In the genomic region with DNA sequence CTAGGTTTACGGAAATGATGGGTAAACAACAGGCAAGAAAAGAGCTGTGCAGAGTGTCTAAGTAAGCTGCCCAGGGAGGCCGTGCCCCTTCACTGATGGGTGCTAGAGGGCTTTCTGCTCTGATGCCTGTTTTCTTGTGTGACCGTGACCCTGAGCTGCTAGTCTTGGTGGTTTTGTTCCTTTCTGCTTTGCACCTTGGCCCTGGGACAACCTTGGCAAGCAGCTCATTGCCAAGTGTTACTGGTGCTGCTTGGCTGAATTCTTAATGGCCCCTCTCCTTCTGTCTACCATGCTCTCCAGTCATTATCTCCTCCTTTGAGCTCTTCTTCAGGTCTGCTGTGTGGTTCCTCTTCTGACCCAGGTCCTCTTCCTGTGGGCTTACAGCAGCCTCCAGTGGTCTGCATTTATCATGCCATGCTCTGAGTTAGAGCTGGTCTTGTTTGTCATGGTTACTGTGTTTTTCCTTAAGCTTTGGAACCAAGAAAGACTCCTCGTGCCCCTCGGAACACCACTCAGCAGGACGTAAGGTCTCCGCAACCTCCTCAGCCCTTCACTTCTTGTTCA, we compare ENCODE assay signal across 17 mouse cellular contexts.
DNase-seq lines count a peak whose midpoint lies in the region; ATAC-seq lines count a peak whose summit lies in the region.
"Had no signal": no experiment of that assay in that cellular context is flagged by ENCODE, and none has a peak within 500 bp of the region (broad histone marks: within the 10 kb centered on the region; RNA-seq: fewer than 3 reads in every experiment).

No protein-coding gene starts in this region.

- no peaks in the 10 kb centered on the region for H3K27me3 ChIP-seq in kidney, embryonic 14.5 days (ENCODE audit: control insufficient read depth, insufficient read depth, low read length)
- H3K27me3 ChIP-seq: forebrain, embryonic 15.5 days; midbrain, embryonic 15.5 days had no signal

- no peak for ATAC-seq in kidney, embryonic 14.5 days (ENCODE audit: low FRiP score, low TSS enrichment)
- ATAC-seq in common myeloid progenitor, adult 5-6 weeks (replicated peaks; ENCODE audit: low read depth, poor library complexity, severe bottlenecking): peak; percentile 67
- ATAC-seq: activated CD4-positive, CD25-positive, alpha-beta regulatory T cell, adult 4 months; forebrain, embryonic 15.5 days; intestine, embryonic 16.5 days; liver, postnatal 0 days; midbrain, embryonic 15.5 days had no signal

- H3K9ac ChIP-seq in kidney, embryonic 14.5 days (ENCODE audit: low read depth, low read length): no peak overlapping the region
- H3K9ac ChIP-seq: forebrain, embryonic 15.5 days; liver, postnatal 0 days; midbrain, embryonic 15.5 days had no signal

- no peaks in the 10 kb centered on the region; the same call in 1 of the 2 replicates for H3K36me3 ChIP-seq in kidney, embryonic 14.5 days (ENCODE audit: control insufficient read depth, insufficient read depth, low read length)
- H3K36me3 ChIP-seq: midbrain, embryonic 15.5 days had no signal

- peaks cover 8% of the 10 kb centered on the region; the same call in 1 of the 2 replicates for H3K4me1 ChIP-seq in kidney, embryonic 14.5 days (ENCODE audit: control insufficient read depth, insufficient read depth, low read length)

- no peak overlapping the region for H3K4me3 ChIP-seq in kidney, embryonic 14.5 days (ENCODE audit: low read length)
- H3K4me3 ChIP-seq: forebrain, embryonic 15.5 days; midbrain, embryonic 15.5 days had no signal

- H3K4me2 ChIP-seq in kidney, embryonic 14.5 days (replicated peaks; ENCODE audit: low read depth, low read length): no peak overlapping the region
- H3K4me2 ChIP-seq: forebrain, embryonic 15.5 days; heart, embryonic 11.5 days; midbrain, embryonic 15.5 days had no signal

- H3K27ac ChIP-seq in kidney, embryonic 14.5 days (ENCODE audit: low read depth, low read length): no peak overlapping the region
- H3K27ac ChIP-seq: forebrain, embryonic 15.5 days; midbrain, embryonic 15.5 days had no signal

- 92% methylated on average over 7 of the region's 7 CpGs for WGBS in kidney, embryonic 14.5 days

- no peaks in the 10 kb centered on the region for H3K9me3 ChIP-seq in kidney, embryonic 14.5 days (ENCODE audit: control insufficient read depth, low read length)
- H3K9me3 ChIP-seq: forebrain, embryonic 15.5 days; midbrain, embryonic 15.5 days had no signal

- peak; percentile 14 for DNase-seq in adrenal gland, postnatal 10 days
- no peak for DNase-seq in adrenal gland, adult 8-10 months
- peak; percentile 56 for DNase-seq in kidney, adult 9 months
- peak; percentile 18 for DNase-seq in adipocyte (ENCODE audit: low spot score)
- DNase-seq in lung, postnatal 14 days: no peak
- no peak for DNase-seq in adrenal gland, postnatal 14 days
- DNase-seq: embryo, embryonic 11 days; heart, postnatal 4 days; liver, postnatal 0 days; thymus, adult 2 months had no signal

Comparison
In these comparisons a context has a peak if more than half of its experiments do, and no peak if none do; other contexts are left out.
1. DNase-seq: peak in adrenal gland, postnatal 10 days (single experiment), kidney, adult 9 months (single experiment) and adipocyte (single experiment); none in adrenal gland, adult 8-10 months (single experiment), lung, postnatal 14 days (single experiment) and adrenal gland, postnatal 14 days (single experiment).